Mouse (Mus musculus) spleen, postnatal 14 days (tissue): ENCODE data around the gene Ankrd27.
A peak's percentile ranks its signal among the peaks of the same experiment; 100 is the strongest.

Experiments used
- DNase-seq, 2 experiments: peaks; one replicate each; pipeline ENCODE4 v3.0.0; 2021 to 2022; ENCODE audit warnings: low spot score in 2 of 2

Gene Ankrd27

GRCm38 (mm10) chr7:35584068-35584785 is 1.8 kb upstream of the Ankrd27 start:
- peak in 1 of 2 experiments; percentile 2 for DNase-seq

GRCm38 (mm10) chr7:35584786-35585190 is 1.3 kb upstream of the Ankrd27 start:
- peak in 1 of 2 experiments; percentile 26 for DNase-seq

- peak in 1 of 2 experiments; percentile 7 for DNase-seq
Measured at GRCm38 (mm10) chr7:35585191-35586054, 621 bp upstream of the Ankrd27 start, which contains the start of gene Rgs9bp. Gene Rgs9bp (minus strand): TSS chr7:35585582.

- no peak for DNase-seq
Measured at GRCm38 (mm10) chr7:35586906-35587445, 932 bp downstream of the Ankrd27 start.

GRCm38 (mm10) chr7:35587728-35588127 is 1.7 kb downstream of the Ankrd27 start:
- no peak for DNase-seq

GRCm38 (mm10) chr7:35588680-35589428 is 2.8 kb downstream of the Ankrd27 start:
- DNase-seq = no peak

GRCm38 (mm10) chr7:35589485-35589884 is 3.4 kb downstream of the Ankrd27 start:
- DNase-seq = no peak

- DNase-seq = no peak
Measured at GRCm38 (mm10) chr7:35590731-35591191, 4.7 kb downstream of the Ankrd27 start.

- DNase-seq = no peak
Measured at GRCm38 (mm10) chr7:35594311-35594710, 8.3 kb downstream of the Ankrd27 start.

- no peak for DNase-seq
Measured at GRCm38 (mm10) chr7:35599492-35599891, 13.4 kb downstream of the Ankrd27 start.

GRCm38 (mm10) chr7:35600031-35600430 is 14.0 kb downstream of the Ankrd27 start:
- DNase-seq = no peak

GRCm38 (mm10) chr7:35601106-35601505 is 15.1 kb downstream of the Ankrd27 start:
- DNase-seq = no peak

GRCm38 (mm10) chr7:35602766-35603165 is 16.7 kb downstream of the Ankrd27 start:
- no peak for DNase-seq

GRCm38 (mm10) chr7:35606816-35607215 is 20.8 kb downstream of the Ankrd27 start:
- DNase-seq = no peak

GRCm38 (mm10) chr7:35609245-35609644 is 23.2 kb downstream of the Ankrd27 start:
- no peak for DNase-seq

- DNase-seq = no peak
Measured at GRCm38 (mm10) chr7:35617513-35617912, 31.5 kb downstream of the Ankrd27 start.

- DNase-seq = no peak
Measured at GRCm38 (mm10) chr7:35622626-35623025, 36.6 kb downstream of the Ankrd27 start.

- no peak for DNase-seq
Measured at GRCm38 (mm10) chr7:35626038-35626437, 40.0 kb downstream of the Ankrd27 start.

GRCm38 (mm10) chr7:35627371-35627770 is 41.3 kb downstream of the Ankrd27 start:
- no peak for DNase-seq

- DNase-seq = peak in 1 of 2 experiments; percentile 30
Measured at GRCm38 (mm10) chr7:35628496-35628895, 42.5 kb downstream of the Ankrd27 start.

- no peak for DNase-seq
Measured at GRCm38 (mm10) chr7:35636229-35636628, 50.2 kb downstream of the Ankrd27 start.

GRCm38 (mm10) chr7:35636874-35637273 is 50.8 kb downstream of the Ankrd27 start:
- no peak for DNase-seq
